Mouse (Mus musculus) bone marrow, adult 2 months (tissue): ENCODE results near the gene Olfr704.

ENCODE experiments used
- CTCF ChIP-seq: fragments of 200-500 bp; IDR thresholded peaks from 2 replicates; pipeline ENCODE4 v1.5.1; 2011; ENCODE audit warnings: low read length, control low read depth; ENCODE audit not compliant: control insufficient read depth, insufficient read depth
- POLR2A ChIP-seq: fragments of 200-500 bp; IDR thresholded peaks from 2 replicates; pipeline ENCODE4 v1.6.1; 2011; ENCODE audit warnings: low read depth, mild to moderate bottlenecking, control low read depth, low read length, borderline replicate concordance; ENCODE audit not compliant: control insufficient read depth

GRCm38 (mm10) chr7:106907676-106908075, 44.7 kb downstream of the Olfr704 start, which contains the start of gene Olfr1532-ps1:
- TF ChIP-seq POLR2A: no peak
- no peak for TF ChIP-seq CTCF
